Mouse (Mus musculus): Measurements from ENCODE around the gene Fgfr4.
A peak's percentile ranks its signal among the peaks of the same experiment; 100 is the strongest.

Fgfr4 gene

DNA sequence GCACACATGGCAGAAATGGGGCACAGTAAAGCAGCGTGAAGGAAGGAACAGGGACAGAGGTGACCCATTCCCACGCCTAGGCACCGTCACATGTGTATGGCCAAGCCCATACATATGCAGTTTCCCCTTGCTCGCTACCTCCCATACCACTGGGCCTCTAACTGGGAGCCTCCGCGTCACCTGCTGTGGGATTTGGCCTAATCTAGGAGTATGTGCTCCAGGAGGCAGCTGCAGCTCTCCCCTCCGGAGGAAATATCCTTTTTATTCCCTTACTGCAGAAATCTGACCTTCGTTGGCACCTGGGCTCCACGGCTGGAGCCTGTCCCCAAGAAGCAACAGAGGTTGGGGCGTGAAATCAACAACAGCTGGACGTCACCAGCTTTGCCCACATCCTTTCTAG is 21.9 kb downstream of the Fgfr4 start:
- DNase-seq: no peak

DNA sequence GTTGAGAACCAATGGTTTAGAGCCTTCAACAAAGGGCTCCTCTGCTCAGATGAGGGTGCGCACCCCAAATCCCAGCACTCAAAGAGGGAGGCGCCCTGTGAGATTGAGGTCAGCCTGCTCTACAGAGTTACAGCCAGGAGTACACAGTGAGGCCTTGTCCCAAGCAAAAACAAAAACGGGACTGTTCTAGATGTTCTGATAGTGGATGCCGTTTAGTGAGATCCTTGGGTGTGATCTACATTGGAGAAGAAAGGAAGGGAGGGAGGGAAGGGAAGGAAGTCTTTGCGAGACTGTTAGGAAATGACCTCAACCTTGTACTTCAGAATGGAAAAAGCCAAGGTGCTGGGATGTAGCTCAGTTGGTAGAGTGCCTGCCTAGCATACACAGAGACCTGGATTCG is 23.8 kb downstream of the Fgfr4 start:
- DNase-seq: no peak

DNA sequence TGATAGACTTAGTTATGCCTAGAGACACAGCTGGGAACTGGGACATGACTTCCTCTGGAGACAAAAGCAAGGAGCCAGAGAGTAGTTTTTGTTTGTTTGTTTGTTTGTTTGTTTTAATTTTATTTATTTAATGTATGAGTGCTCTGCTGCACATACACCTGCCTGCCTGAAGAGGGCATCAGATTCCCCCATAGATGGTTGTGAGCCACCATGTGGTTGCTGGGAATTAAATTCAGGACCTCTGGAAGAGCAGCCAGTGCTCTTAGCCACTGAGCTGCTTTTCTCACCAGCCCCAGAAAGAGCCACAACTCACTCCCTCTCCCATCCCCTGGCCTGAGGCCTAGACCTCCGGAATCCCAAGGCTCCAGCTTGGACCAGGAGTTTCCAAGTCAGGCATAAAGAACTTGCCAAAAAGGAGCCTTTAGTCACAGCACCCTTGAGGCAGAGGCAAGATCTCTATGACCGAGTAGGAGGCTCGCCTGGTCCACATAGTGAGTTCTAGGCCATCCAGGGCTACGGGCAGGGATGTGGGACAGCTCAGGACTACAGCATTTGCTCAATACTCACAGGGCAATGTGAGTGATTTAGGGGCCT is 25.6 kb downstream of the Fgfr4 start:
- DNase-seq: peak; percentile 98

DNA sequence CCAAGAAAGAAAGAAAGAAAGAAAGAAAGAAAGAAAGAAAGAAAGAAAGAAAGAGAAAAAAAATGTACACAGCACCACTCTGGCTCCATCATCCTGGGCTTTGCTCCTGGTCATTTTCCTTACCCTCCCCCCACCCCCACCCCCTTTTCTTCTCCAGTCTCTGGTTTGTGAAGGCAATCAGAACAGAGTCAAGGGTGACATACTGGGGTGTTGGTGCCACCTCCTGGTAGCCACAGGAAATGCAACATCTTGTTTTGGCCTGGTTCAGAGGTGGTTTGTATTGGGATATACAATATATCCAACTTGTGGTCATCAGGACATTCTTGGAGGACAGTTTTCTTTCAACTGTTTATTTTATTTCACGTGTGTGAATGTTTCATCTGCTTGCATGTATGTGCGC is 26.1 kb downstream of the Fgfr4 start:
- DNase-seq: peak; percentile 95

DNA sequence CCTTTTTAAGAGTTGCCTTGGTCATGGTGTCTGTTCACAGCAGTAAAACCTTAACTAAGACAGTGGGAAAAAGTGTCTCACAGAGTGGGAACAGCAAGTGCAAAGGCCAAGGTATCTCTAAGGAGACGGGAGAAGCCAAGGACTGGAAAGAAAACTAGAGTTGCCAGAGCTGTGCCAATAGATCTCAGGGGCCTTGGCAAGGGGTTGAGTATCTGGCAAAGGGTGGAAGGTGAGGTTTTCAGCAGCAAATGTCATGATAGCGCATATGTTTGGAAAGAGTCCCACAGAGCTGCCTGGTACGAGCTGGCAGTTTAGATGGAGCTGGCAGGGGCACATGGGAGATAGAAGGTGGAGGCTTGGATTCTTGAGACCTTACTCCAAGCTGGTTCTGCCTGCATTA is 27.2 kb downstream of the Fgfr4 start:
- no peak for DNase-seq

DNA sequence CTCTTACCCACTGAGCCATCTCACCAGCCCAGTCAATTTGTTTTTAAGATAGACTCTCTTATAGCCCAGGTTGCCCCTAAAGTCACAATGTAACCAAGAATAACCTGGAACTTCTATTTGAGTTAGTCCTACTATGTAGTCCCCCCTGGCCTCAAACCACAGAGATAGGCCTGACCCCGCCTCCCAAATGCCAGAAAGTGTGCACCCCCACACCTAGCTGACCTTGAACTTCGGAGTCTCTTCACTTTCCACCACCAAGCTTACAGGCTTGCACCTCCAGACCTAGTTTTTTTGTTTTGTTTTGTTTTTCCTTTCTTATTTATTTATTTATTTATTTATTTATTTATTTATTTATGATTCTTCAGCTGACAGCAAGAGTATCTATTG is 29.3 kb downstream of the Fgfr4 start:
- DNase-seq: peak; percentile 87

DNA sequence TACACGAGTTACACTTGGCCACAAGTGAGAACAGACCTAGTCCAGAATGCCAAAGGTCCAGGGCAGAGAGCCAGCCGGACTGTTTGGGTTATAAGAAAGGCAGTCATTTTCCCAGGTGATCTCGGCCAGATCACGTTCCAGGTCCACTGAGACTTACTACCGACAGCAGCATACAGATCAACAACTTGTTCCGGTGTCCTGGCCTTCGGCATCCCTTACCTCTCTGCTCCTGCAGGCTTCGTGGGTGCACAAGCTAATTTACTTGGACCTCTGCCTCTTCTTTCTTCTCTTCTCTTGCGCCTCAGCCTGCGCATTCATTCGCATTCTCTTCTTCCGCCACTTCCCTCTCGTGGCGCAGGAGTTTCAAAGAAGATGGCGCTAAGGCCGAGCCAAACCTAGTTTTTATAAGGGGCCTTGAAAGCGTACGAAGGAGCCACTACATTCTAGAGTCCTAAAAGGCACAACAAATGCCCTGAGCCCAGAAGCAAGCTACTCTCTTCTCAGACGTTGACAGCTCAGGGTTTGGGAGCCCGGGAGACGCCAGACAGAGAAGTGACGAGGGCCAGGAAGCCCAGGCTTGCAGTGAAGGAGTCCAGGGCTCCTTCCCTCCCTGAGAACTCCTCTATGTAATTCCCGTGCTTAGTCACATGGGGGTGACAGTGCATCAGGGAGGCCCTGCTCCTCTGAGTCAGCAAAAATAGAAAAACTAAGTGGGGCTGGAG is 29.9 kb downstream of the Fgfr4 start:
- DNase-seq: peak; percentile 98

DNA sequence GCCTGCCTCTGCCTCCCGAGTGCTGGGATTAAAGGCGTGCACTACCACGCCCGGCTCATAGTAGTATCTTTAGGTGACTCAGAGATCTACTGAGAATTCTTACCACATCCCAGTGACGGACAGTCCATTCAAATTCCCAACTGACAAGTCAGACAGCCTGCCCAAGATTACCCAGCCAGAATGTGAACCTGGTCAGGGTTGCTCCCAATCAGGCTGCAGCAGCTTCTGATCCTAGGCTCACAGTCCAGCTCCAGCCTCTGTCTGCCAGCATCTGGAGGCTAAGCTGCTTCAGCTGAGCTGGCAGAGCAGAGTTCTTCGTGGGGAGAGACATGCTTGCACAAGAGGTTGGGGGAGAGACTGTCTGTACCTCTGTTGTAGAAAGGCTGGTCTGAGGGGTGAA is 30.9 kb downstream of the Fgfr4 start:
- DNase-seq: peak; percentile 90

DNA sequence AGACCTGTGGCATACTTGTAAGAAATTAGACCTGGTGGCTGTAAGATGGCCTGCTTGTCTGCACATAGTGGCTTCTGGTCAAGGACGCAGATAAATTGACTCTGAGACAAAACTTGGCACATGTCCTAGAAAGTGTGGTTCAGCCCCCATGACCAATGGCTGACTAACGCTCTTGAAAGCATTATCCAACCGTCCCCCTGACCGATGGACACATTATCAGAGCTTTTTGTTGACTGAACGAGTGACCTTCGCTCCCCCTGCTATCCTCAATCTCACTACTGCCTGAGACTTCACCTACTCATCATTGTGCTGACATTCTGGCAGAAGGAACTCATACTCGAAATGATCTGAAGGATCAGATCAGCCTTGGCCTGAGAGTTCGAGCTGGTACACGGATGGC is 34.6 kb downstream of the Fgfr4 start:
- DNase-seq: peak; percentile 85

DNA sequence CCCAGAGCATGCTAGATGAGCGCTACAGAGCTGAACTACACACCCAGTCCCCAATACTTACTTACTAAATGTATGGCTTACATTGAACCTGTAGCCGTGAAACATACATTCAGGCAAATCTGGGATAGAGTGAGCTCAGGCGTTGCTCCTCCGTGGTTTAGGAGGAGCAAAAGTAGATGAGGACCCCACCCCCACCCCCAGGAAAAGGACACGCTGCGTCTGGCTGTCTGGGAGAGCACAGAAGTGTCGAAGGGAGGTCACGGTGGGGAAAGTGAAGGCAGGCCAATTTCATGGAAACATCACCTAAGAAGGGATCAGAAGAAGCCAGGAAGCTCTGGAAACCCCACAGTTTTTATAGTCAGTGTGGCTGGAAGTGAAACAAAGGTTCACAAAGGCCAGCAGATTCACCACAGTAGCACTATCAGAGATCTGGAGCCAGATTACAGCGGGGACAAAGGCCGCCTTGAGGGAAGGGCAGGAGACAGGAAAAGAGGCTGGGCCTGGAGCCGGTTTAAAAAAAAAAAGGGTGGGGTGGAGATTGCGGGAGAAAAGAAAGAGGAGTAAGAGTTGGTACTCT is 37.2 kb downstream of the Fgfr4 start:
- DNase-seq: no peak

DNA sequence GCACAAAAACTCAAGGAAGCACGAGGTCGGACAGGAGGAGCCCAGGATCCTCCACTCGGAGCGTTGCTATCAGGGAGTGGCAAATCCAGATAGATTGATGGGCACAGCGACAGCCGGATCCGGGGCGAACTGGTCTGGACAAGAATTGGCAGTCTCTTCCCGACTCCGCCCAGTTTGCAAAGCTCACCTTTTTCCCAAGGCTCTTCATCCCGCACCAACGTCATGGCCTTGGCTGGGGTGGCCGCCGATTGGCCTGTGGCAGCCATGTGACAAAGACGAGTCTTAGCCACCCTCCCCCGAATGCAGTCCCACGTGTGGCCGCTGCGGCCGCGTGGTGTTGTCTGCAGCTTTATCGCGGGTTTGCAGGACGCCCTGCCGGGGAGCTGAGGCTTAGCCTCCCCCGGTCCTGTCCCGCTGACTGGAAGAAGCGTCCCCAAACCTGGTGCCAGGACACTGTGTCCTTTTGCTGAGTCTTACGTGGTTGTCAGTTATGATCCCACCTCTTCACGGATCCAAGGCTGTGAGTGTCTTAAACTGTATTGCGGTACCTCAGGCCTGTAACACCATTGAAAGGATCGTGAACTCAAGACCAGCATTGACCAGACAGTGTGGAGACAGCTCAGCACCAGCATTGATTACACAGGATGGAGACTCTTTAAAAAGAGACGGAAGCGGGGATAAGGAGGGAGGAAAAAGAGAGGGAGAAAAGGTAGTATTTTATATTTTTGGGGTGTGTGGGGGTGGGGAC is 37.9 kb downstream of the Fgfr4 start:
- peak; percentile 100 for DNase-seq

DNA sequence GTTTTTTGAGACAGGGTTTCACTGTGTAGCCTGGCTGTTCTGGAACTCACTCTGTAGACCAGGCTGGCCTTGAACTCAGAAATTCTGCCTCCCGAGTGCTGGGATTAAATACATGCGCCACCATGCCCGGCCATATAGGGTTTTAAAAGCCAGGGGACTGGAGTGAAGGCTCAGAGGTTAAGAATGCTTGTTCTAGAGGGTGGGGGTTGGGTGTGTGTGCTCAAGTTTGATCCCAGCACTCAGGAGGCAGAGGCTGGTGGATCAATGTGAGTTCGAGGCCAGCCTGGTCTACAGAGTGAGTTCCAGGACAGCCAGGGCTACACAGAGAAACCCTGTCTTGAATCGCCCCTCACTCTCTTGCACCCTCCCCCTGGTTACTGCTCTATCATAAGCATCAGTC is 39.1 kb downstream of the Fgfr4 start:
- DNase-seq: peak; percentile 87

DNA sequence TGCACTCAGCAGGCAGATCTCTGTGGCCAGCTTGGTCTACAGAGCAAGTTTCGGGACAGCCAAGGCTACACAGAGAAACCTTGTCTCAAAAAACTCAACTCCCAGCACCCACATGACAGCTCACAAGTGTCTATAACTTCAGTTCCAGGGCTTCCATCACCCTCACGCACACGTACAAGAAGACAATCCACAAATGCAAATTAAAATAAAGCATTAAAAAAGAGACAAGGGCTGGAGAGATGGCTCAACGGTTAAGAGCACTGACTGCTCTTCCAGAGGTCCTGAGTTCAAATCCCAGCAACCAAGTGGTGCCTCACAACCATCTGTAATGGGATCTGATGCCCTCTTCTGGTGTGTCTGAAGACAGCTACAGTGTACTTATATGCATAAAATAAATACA is 50.3 kb downstream of the Fgfr4 start:
- peak; percentile 51 for DNase-seq

DNA sequence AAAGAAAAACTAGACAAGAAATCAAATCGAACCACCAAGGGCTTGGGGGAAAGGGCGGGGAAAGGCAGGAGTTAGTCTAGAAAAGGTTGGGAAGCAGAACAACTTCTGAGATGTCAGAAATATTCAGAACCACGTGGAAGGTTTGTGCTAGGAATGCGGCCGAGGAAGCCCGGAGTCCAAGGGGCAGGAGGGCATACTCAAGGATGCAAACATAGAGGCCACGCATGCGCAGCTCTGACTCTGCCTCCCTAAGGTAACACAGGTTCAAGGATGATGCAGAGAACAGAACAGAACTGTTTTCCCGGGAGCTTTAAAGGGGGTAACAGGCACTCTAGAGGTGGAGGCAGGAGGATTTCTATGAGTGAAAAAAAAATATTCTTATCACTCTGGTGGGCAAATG is 51.3 kb downstream of the Fgfr4 start:
- peak; percentile 56 for DNase-seq

DNA sequence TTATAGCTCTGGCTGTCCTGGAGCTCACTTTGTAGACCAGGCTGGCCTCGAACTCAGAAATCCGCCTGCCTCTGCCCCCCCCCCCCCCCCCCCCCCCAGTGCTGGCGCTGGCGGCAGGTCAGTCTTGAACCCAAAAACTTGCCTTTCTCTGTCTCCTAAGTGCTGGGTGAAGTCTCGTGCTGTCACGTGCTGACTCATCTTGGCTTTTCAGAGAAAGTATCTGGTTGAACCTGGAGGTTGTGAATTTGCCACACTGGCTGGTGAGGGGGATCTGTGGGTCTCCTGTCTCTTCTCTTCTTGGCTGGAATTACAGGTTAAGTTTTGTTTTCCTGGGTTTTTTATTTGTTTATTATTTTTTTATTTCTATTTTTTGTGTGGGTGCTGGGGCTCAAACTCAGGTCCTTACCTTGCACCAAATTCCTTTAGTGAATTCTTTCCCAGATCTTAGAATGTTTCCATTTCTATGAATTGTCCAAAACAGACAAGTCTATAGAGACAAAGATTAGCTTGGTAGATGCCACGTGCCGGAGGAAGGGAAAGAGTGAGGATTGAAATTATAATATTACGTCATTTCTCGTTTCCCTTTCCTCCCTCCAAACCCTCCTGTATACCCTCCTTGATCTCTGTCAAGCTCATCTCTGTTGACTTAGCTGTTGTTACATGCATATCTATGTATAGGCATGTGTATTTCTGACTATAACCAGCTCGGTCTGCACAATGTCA is 52.4 kb downstream of the Fgfr4 start:
- peak; percentile 64 for DNase-seq

DNA sequence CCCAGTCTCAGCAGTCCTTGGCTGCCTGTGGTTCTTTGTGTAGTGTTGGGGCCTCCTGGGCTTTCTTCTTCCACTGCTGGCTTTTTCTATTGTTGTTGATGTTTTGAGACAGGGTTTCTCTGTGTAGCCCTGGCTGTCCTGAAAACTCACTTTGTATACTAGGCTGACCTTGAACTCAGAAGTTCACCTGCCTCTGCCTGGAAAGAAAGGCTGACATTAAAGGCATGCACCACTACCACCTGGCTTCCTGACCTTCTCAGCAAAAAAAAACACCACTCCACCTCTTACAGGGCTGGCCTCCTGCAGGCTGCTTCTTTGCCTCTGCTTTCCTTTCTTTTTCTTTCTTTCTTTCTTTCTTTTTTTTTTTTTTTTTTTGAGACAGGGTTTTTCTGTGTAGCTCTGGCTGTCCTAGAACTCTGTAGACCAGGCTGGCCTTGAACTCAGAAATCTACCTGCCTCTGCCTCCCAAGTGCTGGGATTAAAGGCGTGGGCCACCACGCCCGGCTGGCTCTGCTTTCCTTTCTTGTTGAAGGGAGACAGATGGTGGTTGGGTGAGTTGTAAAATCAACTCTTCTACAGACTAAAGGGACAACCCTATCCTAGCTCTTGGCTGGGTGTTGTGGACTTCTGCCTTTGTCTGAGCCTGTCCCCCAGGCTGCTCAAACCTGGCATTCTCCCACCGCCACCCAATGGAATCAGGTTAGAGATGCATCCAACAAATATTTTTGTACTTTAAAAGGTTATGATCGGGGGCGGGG is 53.2 kb downstream of the Fgfr4 start:
- peak; percentile 75 for DNase-seq

DNA sequence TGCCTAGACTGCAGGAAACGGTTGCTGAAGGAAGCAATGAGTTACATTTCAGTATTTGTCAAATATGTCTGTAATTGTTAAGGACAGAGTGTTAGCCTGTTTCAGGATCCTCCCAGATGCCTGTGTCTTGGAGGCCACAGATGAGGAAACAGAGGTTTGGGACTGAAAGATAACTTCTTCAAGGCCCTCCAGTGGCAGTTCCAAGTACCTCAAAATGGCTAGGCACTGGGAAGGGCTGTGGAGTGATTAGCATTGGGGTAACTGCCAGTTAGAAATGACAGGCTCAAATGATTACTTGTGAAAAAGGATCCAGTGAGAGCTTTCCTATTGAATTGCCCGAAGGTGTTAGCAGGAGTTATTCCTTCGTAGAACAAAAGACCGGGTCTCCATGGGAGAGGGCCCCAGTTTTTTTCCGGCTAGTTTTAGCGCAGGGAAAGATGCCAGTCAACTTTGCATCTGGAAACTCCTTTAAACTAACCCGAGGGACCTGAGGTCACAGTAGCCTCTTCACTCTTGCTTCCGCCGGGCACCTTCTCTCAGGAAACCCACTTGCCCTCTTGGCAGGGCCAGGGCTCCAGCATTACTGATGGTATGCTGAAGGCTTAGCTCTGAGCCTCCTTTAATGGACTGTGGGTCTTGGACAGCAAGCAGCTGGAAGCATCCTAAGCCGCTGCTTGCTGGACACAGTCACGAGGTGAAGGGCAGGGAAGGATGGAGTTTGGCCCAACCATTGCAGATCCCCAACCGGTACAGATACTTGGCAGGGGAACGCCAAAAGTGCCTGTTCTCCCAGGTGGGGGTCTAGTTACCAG is 56.6 kb downstream of the Fgfr4 start:
- no peak for DNase-seq

DNA sequence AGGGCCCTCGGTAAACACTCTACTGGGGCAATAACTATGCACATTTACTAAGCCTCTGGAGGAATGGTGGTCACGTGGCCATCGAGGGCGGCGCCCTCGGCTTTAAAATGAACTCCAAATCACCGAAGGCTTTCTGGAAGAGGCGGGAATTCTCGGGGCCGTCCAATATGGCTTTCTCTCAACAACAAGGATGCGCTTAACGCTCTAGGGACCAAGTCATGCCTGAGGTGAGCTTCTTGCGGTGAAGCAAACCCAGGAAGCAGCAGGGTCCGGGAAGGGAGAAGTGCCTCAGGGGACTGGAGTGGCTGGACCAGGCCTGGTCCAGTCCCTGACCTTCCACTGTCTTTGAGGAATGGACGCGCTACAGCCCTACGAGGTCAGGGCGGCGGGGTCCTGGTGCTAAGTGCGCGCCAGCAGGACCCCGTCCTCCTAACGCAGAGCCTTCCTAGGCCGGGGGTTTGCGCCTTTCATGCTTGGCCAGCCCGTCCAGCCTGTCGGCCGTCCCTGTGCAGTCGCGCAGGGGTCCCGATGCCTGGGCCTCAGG is 57.3 kb downstream of the Fgfr4 start, which contains the start of gene Nsd1:
Gene Nsd1 (plus strand): TSS at position 134 of the 544 bp plus-strand sequence.
- peak; percentile 94 for DNase-seq

DNA sequence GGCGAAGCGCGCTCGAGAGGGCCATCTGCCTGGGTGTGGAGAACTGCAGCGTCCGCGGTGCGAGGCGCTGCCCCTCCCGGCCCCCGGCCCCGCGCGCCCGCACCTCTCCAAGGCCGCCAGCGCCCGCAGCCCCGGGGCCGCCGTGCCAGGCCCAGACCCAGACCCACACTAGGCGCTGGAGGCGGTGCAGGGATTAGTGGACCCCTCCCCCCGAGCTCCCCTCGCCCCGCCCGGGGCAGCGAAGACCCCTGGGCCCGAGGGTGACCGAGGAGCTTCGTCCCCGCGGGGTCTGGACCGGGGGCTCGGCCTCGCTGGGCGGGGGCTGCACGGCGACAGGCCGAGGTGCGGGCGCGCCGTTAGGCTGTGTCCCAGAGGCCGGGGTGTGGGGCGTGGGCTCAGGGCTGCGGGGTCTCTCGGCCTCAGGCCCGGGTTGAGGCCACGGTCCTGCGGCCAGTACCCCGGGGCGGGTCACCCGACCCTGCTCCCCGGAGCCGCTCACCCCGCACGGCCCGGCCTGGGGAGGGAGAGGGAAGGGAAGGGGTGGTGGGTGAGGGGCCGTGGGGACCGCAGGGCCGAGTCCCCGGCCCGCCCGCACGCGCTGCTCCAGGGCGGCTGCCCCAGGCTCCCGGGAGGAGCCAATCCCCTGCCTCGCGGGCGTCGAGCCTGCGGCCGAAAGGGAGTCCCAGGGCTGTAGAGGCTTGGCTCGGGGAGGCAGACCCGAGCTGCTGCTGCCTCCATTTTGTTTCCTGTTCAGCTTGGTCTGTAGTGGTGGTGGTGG is 57.9 kb downstream of the Fgfr4 start:
- peak; percentile 97 for DNase-seq

DNA sequence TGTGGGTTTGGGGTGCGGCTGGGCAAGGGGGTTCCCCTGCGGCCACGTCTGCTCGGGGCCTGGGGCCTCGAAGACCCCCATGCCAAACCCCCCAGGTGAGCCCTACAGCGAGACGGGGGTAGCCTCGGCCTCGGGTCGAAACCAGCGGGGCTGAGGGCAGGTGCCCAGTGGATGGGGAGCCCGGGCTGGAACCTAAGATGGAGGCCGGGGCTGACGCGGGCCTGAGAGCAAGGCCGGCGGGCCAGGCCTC is 58.5 kb downstream of the Fgfr4 start:
- DNase-seq: no peak
